ENCODE assay signal across 15 mouse cellular contexts in the genomic region with DNA sequence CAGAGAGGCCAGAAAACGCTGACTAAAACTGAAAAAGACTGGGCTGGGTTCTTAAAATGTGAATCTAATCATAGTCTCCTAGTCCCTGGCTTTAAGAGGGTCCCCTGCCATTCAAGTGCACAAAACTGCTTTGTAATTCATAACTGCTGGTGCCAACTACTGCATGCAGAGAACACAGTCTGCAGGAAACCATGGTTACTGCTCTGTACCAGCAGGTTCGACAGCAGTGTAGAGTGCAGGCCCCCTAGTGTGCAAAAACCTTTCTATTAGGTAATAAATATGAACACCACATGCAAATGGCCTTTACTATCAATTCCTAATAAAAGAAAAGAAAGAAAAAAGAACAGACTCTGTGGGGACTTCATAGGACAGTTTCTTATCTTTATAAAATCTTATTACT. TPM values are rescaled to one million over a fixed set of nuclear protein-coding genes. Genes with fewer than 3 reads are reported as not detected.
DNase-seq lines count a peak whose midpoint lies in the region; ATAC-seq lines count a peak whose summit lies in the region.
"Had no signal": no experiment of that assay in that cellular context is flagged by ENCODE, and none has a peak within 500 bp of the region (broad histone marks: within the 10 kb centered on the region; RNA-seq: fewer than 3 reads in every experiment).

No protein-coding gene starts in this region.

- 0 out of 2 replicates have a peak overlapping the region, but pooled peaks have one; percentile 0 for H3K9ac ChIP-seq in hindbrain, embryonic 14.5 days
- no peak overlapping the region for H3K9ac ChIP-seq in hindbrain, embryonic 12.5 days
- H3K9ac ChIP-seq: embryonic facial prominence, embryonic 13.5 days had no signal

- ATAC-seq in hindbrain, embryonic 14.5 days (ENCODE audit: low FRiP score) = peak; percentile 84
- no peak for ATAC-seq in hindbrain, embryonic 12.5 days (ENCODE audit: low FRiP score)

- DNase-seq in hindbrain, embryonic 14.5 days (ENCODE audit: low spot score) = peak; percentile 57
- DNase-seq in right cerebral cortex, postnatal 10 days (ENCODE audit: low spot score in 2 of 2) = peak; percentile 54 to 64
- no peak for DNase-seq in right cerebral cortex, postnatal 25 days
- DNase-seq in layer of hippocampus, adult 9-10 months (ENCODE audit: low spot score) = peak; percentile 20
- DNase-seq in embryo, embryonic 10.5 days (ENCODE audit: low spot score) = no peak
- no peak for DNase-seq in MN1 (ENCODE audit: low spot score)
- no peak for DNase-seq in gastrocnemius, adult 8-10 months (ENCODE audit: low spot score in 2 of 2)
- DNase-seq: adrenal gland, postnatal 10 days; cerebellum, adult 11-12 months; gastrocnemius, postnatal 10 days; kidney, adult 2 months; lung, adult 18-20 months; thymus, adult 18-20 months had no signal

- H3K9me3 ChIP-seq in hindbrain, embryonic 14.5 days (ENCODE audit: control insufficient read depth, low read length) = no peaks in the 10 kb centered on the region
- no peaks in the 10 kb centered on the region for H3K9me3 ChIP-seq in hindbrain, embryonic 12.5 days (replicated peaks)
- H3K9me3 ChIP-seq: embryonic facial prominence, embryonic 13.5 days had no signal

- no peaks in the 10 kb centered on the region for H3K27me3 ChIP-seq in hindbrain, embryonic 14.5 days (ENCODE audit: control insufficient read depth, insufficient read depth, low read length)
- H3K27me3 ChIP-seq in hindbrain, embryonic 12.5 days = no peaks in the 10 kb centered on the region
- H3K27me3 ChIP-seq: embryonic facial prominence, embryonic 13.5 days had no signal

- 43% methylated on average over 2 of the region's 2 CpGs for WGBS in hindbrain, embryonic 14.5 days
- 58% methylated on average over 2 of the region's 2 CpGs for WGBS in hindbrain, embryonic 12.5 days

- H3K27ac ChIP-seq in hindbrain, embryonic 14.5 days = peak overlapping the region; percentile 32
- no peak overlapping the region for H3K27ac ChIP-seq in hindbrain, embryonic 12.5 days
- H3K27ac ChIP-seq: embryonic facial prominence, embryonic 13.5 days had no signal

- H3K4me3 ChIP-seq in hindbrain, embryonic 14.5 days (replicated peaks; ENCODE audit: low read length) = no peak overlapping the region
- H3K4me3 ChIP-seq in hindbrain, embryonic 12.5 days = no peak overlapping the region
- H3K4me3 ChIP-seq: embryonic facial prominence, embryonic 13.5 days had no signal

- no peak overlapping the region for H3K4me2 ChIP-seq in hindbrain, embryonic 14.5 days (replicated peaks)
- no peak overlapping the region for H3K4me2 ChIP-seq in hindbrain, embryonic 12.5 days (replicated peaks)
- H3K4me2 ChIP-seq: embryonic facial prominence, embryonic 13.5 days had no signal

- H3K4me1 ChIP-seq in hindbrain, embryonic 14.5 days (replicated peaks; ENCODE audit: control insufficient read depth, insufficient read depth, low read length) = no peaks in the 10 kb centered on the region; the same call in 1 of the 2 replicates
- no peaks in the 10 kb centered on the region for H3K4me1 ChIP-seq in hindbrain, embryonic 12.5 days
- H3K4me1 ChIP-seq: embryonic facial prominence, embryonic 13.5 days had no signal

- H3K36me3 ChIP-seq in hindbrain, embryonic 14.5 days (replicated peaks; ENCODE audit: control insufficient read depth, insufficient read depth) = no peaks in the 10 kb centered on the region
- H3K36me3 ChIP-seq in hindbrain, embryonic 12.5 days = peaks cover 48% of the 10 kb centered on the region

RNA-seq across cellular contexts. Expression of a gene that starts 42.5 kb away (rescaled TPM):
- polyA plus RNA-seq in hindbrain, embryonic 14.5 days (2014; fragmentation: Nextera tagmentation; extraction: Ambion mirVana) = 13.8 and 17.6 TPM in 2 replicates
- polyA plus RNA-seq in hindbrain, embryonic 12.5 days (2016; fragmentation: Nextera tagmentation; extraction: Ambion mirVana) = 82.6 and 86.6 TPM in 2 replicates
- under 1 TPM in 3 of 4 experiments, not detected in 1; 0.02 to 0.36 (median 0.11) TPM for total RNA-seq in gastrocnemius, adult 8-10 months (2022)

Comparison
In these comparisons a context has a peak if more than half of its experiments do, and no peak if none do; other contexts are left out.
1. DNase-seq: peak in hindbrain, embryonic 14.5 days (single experiment), right cerebral cortex, postnatal 10 days (2 of 2) and layer of hippocampus, adult 9-10 months (single experiment); none in right cerebral cortex, postnatal 25 days (single experiment), embryo, embryonic 10.5 days (single experiment), MN1 (single experiment) and gastrocnemius, adult 8-10 months (0 of 2).